Mouse (Mus musculus) heart, postnatal 0 days (tissue): ENCODE measurements at regions not wholly inside any gene's neighbourhood (a gene's known extent, or its start where the extent isn't known, plus 50 kb on each side); places are given as distances from the start of the nearest gene placed in this dataset.

Experiments
- ATAC-seq: fragments of 200-750 bp; cut with Nextera tagmentation; 2 replicates; pipeline ENCODE4 v1.8.0; 2017; ENCODE audit warnings: low read depth, moderate number of reproducible peaks, moderate library complexity; ENCODE audit not compliant: insufficient read depth
- DNase-seq: peaks from one replicate; pipeline ENCODE4 v3.0.0-alpha.2; 2016; ENCODE audit warnings: low spot score
- H3K27ac ChIP-seq: fragments of 300-500 bp; sonication (generic); 2 replicates; pipeline ENCODE4 v1.5.1; 2014; ENCODE audit warnings: low read depth, mild to moderate bottlenecking
- H3K27me3 ChIP-seq: fragments of 300-500 bp; sonication (generic); 2 replicates; pipeline ENCODE4 v1.6.1; 2014; ENCODE audit warnings: low read length, mixed read lengths; ENCODE audit not compliant: control insufficient read depth, insufficient read depth
- H3K36me3 ChIP-seq: fragments of 300-500 bp; sonication (generic); replicated peaks from 2 replicates; pipeline ENCODE4 v1.6.1; 2014; ENCODE audit warnings: low read length, mixed read lengths; ENCODE audit not compliant: control insufficient read depth, insufficient read depth
- H3K4me1 ChIP-seq: fragments of 300-500 bp; sonication (generic); 2 replicates; pipeline ENCODE4 v1.6.1; 2014; ENCODE audit warnings: antibody characterized with exemption; ENCODE audit not compliant: control insufficient read depth, insufficient read depth
- H3K4me2 ChIP-seq: fragments of 300-500 bp; sonication (generic); 2 replicates; pipeline ENCODE4 v1.6.1; 2014; ENCODE audit warnings: low read depth, mild to moderate bottlenecking, low read length, moderate library complexity
- H3K4me3 ChIP-seq: fragments of 300-500 bp; sonication (generic); 2 replicates; pipeline ENCODE4 v1.5.1; 2014; ENCODE audit warnings: low read depth, low read length
- H3K9ac ChIP-seq: fragments of 300-500 bp; sonication (generic); replicated peaks from 2 replicates; pipeline ENCODE4 v1.6.1; 2014; ENCODE audit warnings: low read depth, low read length, mixed read lengths
- H3K9me3 ChIP-seq: fragments of 300-500 bp; sonication (generic); replicated peaks from 2 replicates; pipeline ENCODE4 v1.6.1; 2016; ENCODE audit warnings: low read length; ENCODE audit not compliant: control insufficient read depth
- CTCF ChIP-seq: IDR thresholded peaks from 2 replicates; pipeline ENCODE4 v1.5.1; 2016; ENCODE audit warnings: antibody characterized with exemption, control low read depth, low read depth
- EP300 ChIP-seq: IDR thresholded peaks from 2 replicates; pipeline ENCODE4 v1.6.1; 2016; ENCODE audit warnings: antibody characterized with exemption, low read depth
- WGBS: fragments of 180-500 bp; shearing (Covaris S2); extraction: QIAGEN DNeasy Blood & Tissue Kit; methylation state at CpG from one replicate; pipeline ENCODE4 v1.1.7; 2014; 5-methylcytosine and 5-hydroxymethylcytosine counted together

- ATAC-seq (no peak), DNase-seq (no peak)
- no peak overlapping the region for H3K4me2 ChIP-seq
- no peaks in the 10 kb centered on the region for H3K27me3 ChIP-seq
- no peak overlapping the region for H3K4me3 ChIP-seq
- TF ChIP-seq EP300 (no peak), CTCF (no peak)
- no peaks in the 10 kb centered on the region for H3K9me3 ChIP-seq
- H3K4me1 ChIP-seq = no peaks in the 10 kb centered on the region; the same call in 1 of the 2 replicates
- H3K27ac ChIP-seq = no peak overlapping the region
- no peak overlapping the region for H3K9ac ChIP-seq
- 79% methylated on average over 4 of the region's 4 CpGs for WGBS
- no peaks in the 10 kb centered on the region for H3K36me3 ChIP-seq
Measured at GRCm38 (mm10) chr5:64517241-64517640, 285.9 kb upstream of the Klf3 start.

GRCm38 (mm10) chr5:64517835-64518234 is 285.4 kb upstream of the Klf3 start:
- H3K4me2 ChIP-seq = no peak overlapping the region
- no peaks in the 10 kb centered on the region for H3K27me3 ChIP-seq
- ATAC-seq (peak; percentile 82), DNase-seq (peak; percentile 59)
- 16% methylated on average over 3 of the region's 3 CpGs for WGBS
- no peaks in the 10 kb centered on the region for H3K9me3 ChIP-seq
- no peak overlapping the region for H3K4me3 ChIP-seq
- no peak overlapping the region for H3K27ac ChIP-seq
- TF ChIP-seq EP300 (no peak), CTCF (no peak)
- no peaks in the 10 kb centered on the region; the same call in 1 of the 2 replicates for H3K4me1 ChIP-seq
- no peak overlapping the region for H3K9ac ChIP-seq
- H3K36me3 ChIP-seq = no peaks in the 10 kb centered on the region

GRCm38 (mm10) chr5:64519036-64519435 is 284.2 kb upstream of the Klf3 start:
- Histone ChIP-seq H3K4me3 (no peak overlapping the region), H3K27ac (no peak overlapping the region), H3K9ac (no peak overlapping the region), H3K9me3 (no peaks in the 10 kb centered on the region), H3K4me2 (no peak overlapping the region), H3K27me3 (no peaks in the 10 kb centered on the region), H3K36me3 (no peaks in the 10 kb centered on the region), H3K4me1 (no peaks in the 10 kb centered on the region; the same call in 1 of the 2 replicates)
- TF ChIP-seq EP300 (no peak), CTCF (no peak)
- WGBS = 84% methylated on average over 7 of the region's 7 CpGs
- ATAC-seq (no peak), DNase-seq (no peak)

- H3K9me3 ChIP-seq = no peaks in the 10 kb centered on the region
- H3K36me3 ChIP-seq = no peaks in the 10 kb centered on the region
- no peak overlapping the region for H3K4me2 ChIP-seq
- no peak overlapping the region for H3K27ac ChIP-seq
- WGBS = 87% methylated on average over 12 of the region's 12 CpGs
- no peaks in the 10 kb centered on the region; the same call in 1 of the 2 replicates for H3K4me1 ChIP-seq
- no peak overlapping the region for H3K4me3 ChIP-seq
- TF ChIP-seq EP300 (no peak), CTCF (no peak)
- no peak overlapping the region for H3K9ac ChIP-seq
- DNase-seq = no peak
- no peaks in the 10 kb centered on the region for H3K27me3 ChIP-seq
- no peak for ATAC-seq
Measured at GRCm38 (mm10) chr5:64519731-64520130, 283.5 kb upstream of the Klf3 start.

- no peak for ATAC-seq
- TF ChIP-seq EP300 = no peak
- no peak for TF ChIP-seq CTCF
Measured at GRCm38 (mm10) chr5:64521401-64521800, 281.8 kb upstream of the Klf3 start.

GRCm38 (mm10) chr5:64521969-64522368 is 281.2 kb upstream of the Klf3 start:
- Histone ChIP-seq H3K4me2 (no peak overlapping the region), H3K36me3 (no peaks in the 10 kb centered on the region), H3K27me3 (no peaks in the 10 kb centered on the region), H3K4me3 (no peak overlapping the region), H3K27ac (no peak overlapping the region), H3K4me1 (no peaks in the 10 kb centered on the region; the same call in 1 of the 2 replicates), H3K9me3 (no peaks in the 10 kb centered on the region), H3K9ac (no peak overlapping the region)
- no peak for DNase-seq
- ATAC-seq = no peak
- TF ChIP-seq EP300 (no peak), CTCF (peak; percentile 19)
- 35% methylated on average over 5 of the region's 5 CpGs for WGBS

More at GRCm38 (mm10) chr5:64521401-64521800, 281.8 kb upstream of the Klf3 start:
- Histone ChIP-seq H3K27me3 (no peaks in the 10 kb centered on the region), H3K4me2 (no peak overlapping the region), H3K27ac (no peak overlapping the region), H3K9ac (no peak overlapping the region), H3K36me3 (no peaks in the 10 kb centered on the region), H3K9me3 (no peaks in the 10 kb centered on the region), H3K4me1 (no peaks in the 10 kb centered on the region; the same call in 1 of the 2 replicates), H3K4me3 (no peak overlapping the region)
- DNase-seq = no peak
- WGBS = 68% methylated on average over 6 of the region's 6 CpGs
